Comparison of ENCODE assay signal across 22 mouse cellular contexts in the genomic region with DNA sequence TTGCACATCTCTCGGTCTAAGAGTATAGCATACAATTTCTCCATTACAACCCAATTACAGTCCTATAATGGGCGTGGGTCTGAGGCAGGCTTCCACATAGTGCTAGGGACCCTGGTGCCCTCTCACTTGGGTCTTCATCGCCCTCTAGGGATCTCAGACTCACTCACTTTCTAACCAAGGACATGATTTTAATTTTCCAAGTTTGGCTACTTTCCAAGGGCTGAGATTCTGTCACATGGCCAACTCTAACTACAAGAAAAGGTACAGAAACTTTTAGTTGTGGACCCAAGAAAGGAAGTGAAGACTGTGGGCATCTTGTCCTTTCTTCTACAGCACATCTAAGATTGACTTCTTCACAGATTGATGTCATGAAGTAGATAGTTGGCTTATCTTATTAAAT.
"Had no signal": no experiment of that assay in that cellular context is flagged by ENCODE, and none has a peak within 500 bp of the region (broad histone marks: within the 10 kb centered on the region; RNA-seq: fewer than 3 reads in every experiment).

No protein-coding gene starts in this region.

- H3K27ac ChIP-seq: limb, embryonic 12.5 days; limb, embryonic 15.5 days; liver, embryonic 14.5 days; lung, embryonic 15.5 days; midbrain, embryonic 10.5 days; midbrain, embryonic 13.5 days; neural tube, embryonic 13.5 days; stomach, embryonic 15.5 days had no signal

- H3K9me3 ChIP-seq: limb, embryonic 12.5 days; limb, embryonic 15.5 days; lung, embryonic 15.5 days; midbrain, embryonic 10.5 days; midbrain, embryonic 13.5 days; neural tube, embryonic 13.5 days; stomach, embryonic 15.5 days had no signal

- H3K4me1 ChIP-seq: limb, embryonic 15.5 days; lung, embryonic 15.5 days; stomach, embryonic 15.5 days had no signal

- H3K9ac ChIP-seq: limb, embryonic 12.5 days; limb, embryonic 15.5 days; liver, embryonic 14.5 days; liver, postnatal 0 days; lung, embryonic 15.5 days; midbrain, embryonic 13.5 days; neural tube, embryonic 13.5 days; stomach, embryonic 15.5 days had no signal

- DNase-seq: kidney, adult 9 months; kidney, postnatal 25 days; left cerebral cortex, postnatal 4 days; liver, postnatal 0 days; lung, postnatal 36 days; retina, postnatal 1 day; right cerebral cortex, postnatal 25 days; spleen, adult 18-20 months; thymus, postnatal 25 days had no signal

- H3K4me2 ChIP-seq: limb, embryonic 12.5 days; limb, embryonic 15.5 days; liver, embryonic 11.5 days; lung, embryonic 15.5 days; midbrain, embryonic 13.5 days; neural tube, embryonic 13.5 days; stomach, embryonic 15.5 days had no signal

- H3K27me3 ChIP-seq: limb, embryonic 12.5 days; lung, embryonic 15.5 days; midbrain, embryonic 13.5 days; neural tube, embryonic 13.5 days; stomach, embryonic 15.5 days had no signal

- H3K4me3 ChIP-seq: limb, embryonic 12.5 days; limb, embryonic 15.5 days; lung, embryonic 15.5 days; megakaryocyte, embryonic 14.5 days; midbrain, embryonic 10.5 days; midbrain, embryonic 13.5 days; myocyte; neural tube, embryonic 13.5 days; stomach, embryonic 15.5 days had no signal

- ATAC-seq: intestine, embryonic 16.5 days; liver, postnatal 0 days; midbrain, embryonic 13.5 days; midbrain, embryonic 16.5 days had no signal

- H3K36me3 ChIP-seq: limb, embryonic 12.5 days; limb, embryonic 15.5 days; lung, embryonic 15.5 days; midbrain, embryonic 10.5 days; midbrain, embryonic 13.5 days; neural tube, embryonic 13.5 days; stomach, embryonic 15.5 days had no signal
